Mouse (Mus musculus) C2C12 (cell line): ENCODE measurements around the gene Farsb.

Experiments
- CTCF ChIP-seq: IDR thresholded peaks from one replicate; pipeline ENCODE4 v1.5.1; 2011; ENCODE audit not compliant: control insufficient read depth, insufficient read depth, insufficient read length
- FOSL1 ChIP-seq: IDR thresholded peaks from one replicate; pipeline ENCODE4 v1.8.0; 2011; ENCODE audit warnings: mild to moderate bottlenecking, low read length; ENCODE audit not compliant: poor library complexity, insufficient read depth, severe bottlenecking
- MAX ChIP-seq: IDR thresholded peaks from one replicate; pipeline ENCODE4 v1.6.1; 2011; ENCODE audit warnings: mild to moderate bottlenecking, control low read depth
- MYOD1 ChIP-seq: IDR thresholded peaks from one replicate; pipeline ENCODE4 v1.6.1; 2011; ENCODE audit warnings: low read depth; ENCODE audit not compliant: control insufficient read depth, insufficient read length
- USF1 ChIP-seq: IDR thresholded peaks from one replicate; pipeline ENCODE4 v1.6.1; 2011; ENCODE audit warnings: low read depth, mild to moderate bottlenecking, control low read depth, moderate library complexity

DNA sequence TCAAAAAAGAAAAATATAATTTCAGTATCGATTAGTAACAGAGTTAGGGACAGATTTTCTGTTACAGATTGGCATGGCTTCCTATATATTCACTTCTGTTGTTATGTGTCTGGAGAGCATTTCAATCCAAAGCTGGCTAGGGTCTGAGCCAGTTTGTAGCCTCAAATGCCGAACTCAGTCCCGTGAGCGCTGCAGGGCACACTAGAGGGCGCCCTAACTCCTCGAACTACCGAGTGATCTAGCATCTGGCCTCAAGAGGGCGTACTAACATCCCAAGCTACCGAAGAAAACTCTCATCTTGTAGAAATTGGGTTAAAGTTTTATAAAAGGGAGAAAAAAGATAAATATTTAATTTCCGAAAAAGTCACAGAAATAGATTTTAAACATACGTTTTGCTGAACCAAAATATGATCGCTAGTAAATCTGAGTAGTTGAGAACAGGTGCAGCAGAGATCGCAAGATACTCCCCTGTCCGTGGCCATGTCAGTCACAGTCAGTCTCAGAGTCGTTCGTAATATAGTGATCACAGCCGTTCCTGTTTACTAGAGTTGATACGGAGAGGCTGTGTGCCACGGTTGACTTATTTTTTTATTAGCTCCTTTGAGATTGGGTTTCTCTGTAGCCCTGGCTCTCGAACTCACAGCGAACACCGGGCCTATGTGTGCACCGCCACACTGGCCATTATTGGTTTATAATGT is 36.6 kb upstream of the Farsb start:
- TF ChIP-seq CTCF = peak; percentile 98
- TF ChIP-seq USF1 = no peak
- TF ChIP-seq MYOD1 = no peak
- no peak for TF ChIP-seq FOSL1
- TF ChIP-seq MAX = no peak
